Mouse (Mus musculus): ENCODE data around the gene 1810024B03Rik. TPM values are rescaled to one million over a fixed set of nuclear protein-coding genes. Genes with fewer than 3 reads are reported as not detected.

Gene 1810024B03Rik
- 1.2 and 1.3 TPM in 2 replicates for polyA plus RNA-seq (2012; rRNA removed)

GRCm38 (mm10) chr2:127207547-127208451, at the start of gene 1810024B03Rik, which contains the start of gene Snrnp200:
1810024B03Rik (minus strand) TSS chr2:127208280.
Snrnp200 (plus strand) TSS chr2:127208386.
- TF ChIP-seq CTCF (IDR thresholded peaks at IDR 0.05; ENCODE audit: borderline replicate concordance, extremely low read depth, insufficient read depth, insufficient read length) (no peak), POLR2A (IDR thresholded peaks at IDR 0.05; ENCODE audit: borderline replicate concordance, extremely low read depth, insufficient read depth, insufficient read length, poor library complexity, severe bottlenecking) (no peak; the same call in 1 of the 2 replicates)
- peak; percentile 99 for DNase-seq (ENCODE audit: low read depth)

- DNase-seq (ENCODE audit: low read depth), result no peak
- TF ChIP-seq CTCF (IDR thresholded peaks at IDR 0.05; ENCODE audit: borderline replicate concordance, extremely low read depth, insufficient read depth, insufficient read length) (no peak), POLR2A (IDR thresholded peaks at IDR 0.05; ENCODE audit: borderline replicate concordance, extremely low read depth, insufficient read depth, insufficient read length, poor library complexity, severe bottlenecking) (no peak)
These were observed 47.2 kb upstream of the 1810024B03Rik start for GRCm38 (mm10) chr2:127255294-127255693.

DNA sequence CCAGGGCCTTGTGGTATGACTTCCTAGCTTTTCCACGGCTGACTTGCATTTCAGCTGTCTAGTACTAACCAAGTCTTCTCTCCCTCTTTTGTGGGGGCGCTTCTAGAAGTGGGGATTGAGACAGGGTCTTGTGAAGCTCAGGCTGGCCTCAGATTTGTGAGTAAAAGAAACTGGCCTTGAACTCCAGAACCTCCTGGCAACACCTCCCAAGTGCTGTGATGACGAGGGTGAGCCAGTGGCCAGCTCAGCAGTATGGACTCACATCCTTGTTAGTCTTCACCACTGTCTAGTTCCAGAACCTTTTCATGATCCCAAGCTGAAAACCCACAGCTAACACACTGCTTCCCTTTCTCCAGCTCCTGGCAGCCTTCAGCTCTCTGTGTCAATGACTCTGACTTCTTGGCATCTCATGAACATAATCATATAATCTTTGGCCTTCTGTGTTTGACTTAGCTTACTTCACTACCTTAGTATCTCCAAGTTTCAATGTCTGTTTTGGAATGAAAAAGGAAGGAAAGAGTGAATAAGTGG, 46.6 kb upstream of the 1810024B03Rik start:
- no peak for DNase-seq (ENCODE audit: low read depth)
- TF ChIP-seq CTCF (IDR thresholded peaks at IDR 0.05; ENCODE audit: borderline replicate concordance, extremely low read depth, insufficient read depth, insufficient read length), result no peak
- no peak for TF ChIP-seq POLR2A (IDR thresholded peaks at IDR 0.05; ENCODE audit: borderline replicate concordance, extremely low read depth, insufficient read depth, insufficient read length, poor library complexity, severe bottlenecking)

DNA sequence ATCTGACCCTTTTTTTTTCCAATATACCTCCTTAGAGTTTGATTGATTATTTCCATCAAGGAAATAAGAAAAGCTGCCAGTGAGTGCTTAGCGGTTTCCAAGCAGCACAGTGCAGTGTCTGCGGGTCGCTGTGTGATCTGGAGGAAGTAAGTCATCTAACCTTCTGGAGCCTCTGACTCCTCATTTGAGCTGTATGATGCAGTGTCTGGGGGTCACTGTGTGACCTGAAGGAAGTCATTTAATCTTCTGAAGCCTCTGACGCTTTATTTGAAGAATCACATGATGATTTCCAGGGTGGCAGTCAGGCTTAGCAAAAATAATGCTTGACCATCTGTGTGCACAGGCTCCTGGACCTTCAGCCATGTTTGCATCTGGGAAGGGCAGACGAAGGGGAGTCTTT, 44.7 kb upstream of the 1810024B03Rik start:
- TF ChIP-seq POLR2A (IDR thresholded peaks at IDR 0.05; ENCODE audit: borderline replicate concordance, extremely low read depth, insufficient read depth, insufficient read length, poor library complexity, severe bottlenecking), result no peak
- no peak for TF ChIP-seq CTCF (IDR thresholded peaks at IDR 0.05; ENCODE audit: borderline replicate concordance, extremely low read depth, insufficient read depth, insufficient read length)

DNA sequence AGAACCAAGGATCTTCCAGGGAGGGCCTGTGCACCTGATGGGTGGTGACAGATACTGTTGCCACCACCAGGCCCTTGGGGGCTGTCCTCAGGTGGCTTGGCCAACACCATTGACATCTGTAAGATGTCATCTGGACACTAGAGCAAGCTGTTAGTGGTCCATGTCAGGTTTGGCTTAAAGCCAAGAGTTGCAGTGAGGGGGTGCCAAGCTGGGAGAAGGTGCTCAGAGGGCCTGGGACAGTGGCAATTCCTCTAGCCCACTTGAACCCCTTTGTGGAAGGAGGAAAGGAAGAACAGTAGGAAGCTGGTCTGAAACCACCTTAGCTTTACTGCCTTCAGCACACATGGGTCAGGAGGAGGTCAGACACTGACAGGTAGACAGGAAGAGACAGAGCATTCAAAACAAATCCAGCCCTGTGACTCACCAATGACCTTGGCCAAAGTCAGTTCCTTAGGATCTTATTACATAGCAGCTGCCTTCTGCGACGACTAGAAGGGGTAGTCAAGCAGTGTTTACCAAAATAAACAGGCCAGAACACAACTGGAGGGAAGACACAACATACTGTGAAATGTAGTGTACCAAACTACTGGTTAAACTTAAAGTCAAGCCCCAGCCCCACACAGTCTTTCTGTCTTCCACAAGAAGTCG, 43.9 kb upstream of the 1810024B03Rik start:
- no peak for DNase-seq (ENCODE audit: low read depth)
- TF ChIP-seq POLR2A (IDR thresholded peaks at IDR 0.05; ENCODE audit: borderline replicate concordance, extremely low read depth, insufficient read depth, insufficient read length, poor library complexity, severe bottlenecking) (no peak), CTCF (IDR thresholded peaks at IDR 0.05; ENCODE audit: borderline replicate concordance, extremely low read depth, insufficient read depth, insufficient read length) (no peak)

More for the DNA sequence above, 44.7 kb upstream of the 1810024B03Rik start:
- no peak for DNase-seq (ENCODE audit: low read depth)

GRCm38 (mm10) chr2:127251457-127251856, 43.4 kb upstream of the 1810024B03Rik start:
- TF ChIP-seq POLR2A (IDR thresholded peaks at IDR 0.05; ENCODE audit: borderline replicate concordance, extremely low read depth, insufficient read depth, insufficient read length, poor library complexity, severe bottlenecking) (no peak), CTCF (IDR thresholded peaks at IDR 0.05; ENCODE audit: borderline replicate concordance, extremely low read depth, insufficient read depth, insufficient read length) (no peak)
- no peak for DNase-seq (ENCODE audit: low read depth)

- TF ChIP-seq POLR2A (IDR thresholded peaks at IDR 0.05; ENCODE audit: borderline replicate concordance, extremely low read depth, insufficient read depth, insufficient read length, poor library complexity, severe bottlenecking) (no peak), CTCF (IDR thresholded peaks at IDR 0.05; ENCODE audit: borderline replicate concordance, extremely low read depth, insufficient read depth, insufficient read length) (no peak)
- no peak for DNase-seq (ENCODE audit: low read depth)
These were observed 42.4 kb upstream of the 1810024B03Rik start for GRCm38 (mm10) chr2:127250291-127251008.

DNA sequence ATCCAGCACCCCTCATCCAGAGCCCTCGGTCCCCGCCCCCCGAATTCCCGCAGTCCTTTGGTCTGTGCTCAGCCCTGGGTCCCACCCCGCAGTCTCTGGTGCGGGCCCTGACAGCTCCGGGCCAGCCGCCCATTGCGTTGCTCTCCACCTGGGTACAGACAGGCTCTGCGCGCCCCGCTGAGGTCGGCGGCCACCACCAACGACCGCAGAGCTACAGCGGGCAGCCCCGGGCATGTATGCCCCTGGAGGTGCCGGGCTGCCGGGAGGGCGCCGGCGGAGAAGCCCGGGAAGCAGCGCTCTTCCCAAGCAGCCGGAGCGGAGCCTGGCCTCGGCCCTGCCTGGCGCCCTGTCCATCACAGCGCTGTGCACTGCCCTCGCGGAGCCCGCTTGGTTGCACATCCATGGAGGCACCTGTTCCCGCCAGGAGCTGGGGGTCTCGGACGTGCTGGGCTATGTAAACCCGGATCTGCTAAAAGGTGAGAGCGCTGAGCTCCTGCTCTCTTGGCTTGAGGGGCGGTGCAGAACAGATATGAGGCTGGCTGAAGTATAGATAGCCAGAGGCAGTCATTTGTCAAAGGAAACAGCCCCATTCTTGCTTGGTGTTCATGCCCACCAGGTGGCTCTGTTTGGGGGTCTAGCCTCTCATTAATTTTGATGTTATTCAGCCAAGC, 40.4 kb upstream of the 1810024B03Rik start:
- TF ChIP-seq CTCF (IDR thresholded peaks at IDR 0.05; ENCODE audit: borderline replicate concordance, extremely low read depth, insufficient read depth, insufficient read length), result peak; percentile 48; the same call in 1 of the 2 replicates
- TF ChIP-seq POLR2A (IDR thresholded peaks at IDR 0.05; ENCODE audit: borderline replicate concordance, extremely low read depth, insufficient read depth, insufficient read length, poor library complexity, severe bottlenecking), result no peak
- DNase-seq (ENCODE audit: low read depth), result peak; percentile 70

DNA sequence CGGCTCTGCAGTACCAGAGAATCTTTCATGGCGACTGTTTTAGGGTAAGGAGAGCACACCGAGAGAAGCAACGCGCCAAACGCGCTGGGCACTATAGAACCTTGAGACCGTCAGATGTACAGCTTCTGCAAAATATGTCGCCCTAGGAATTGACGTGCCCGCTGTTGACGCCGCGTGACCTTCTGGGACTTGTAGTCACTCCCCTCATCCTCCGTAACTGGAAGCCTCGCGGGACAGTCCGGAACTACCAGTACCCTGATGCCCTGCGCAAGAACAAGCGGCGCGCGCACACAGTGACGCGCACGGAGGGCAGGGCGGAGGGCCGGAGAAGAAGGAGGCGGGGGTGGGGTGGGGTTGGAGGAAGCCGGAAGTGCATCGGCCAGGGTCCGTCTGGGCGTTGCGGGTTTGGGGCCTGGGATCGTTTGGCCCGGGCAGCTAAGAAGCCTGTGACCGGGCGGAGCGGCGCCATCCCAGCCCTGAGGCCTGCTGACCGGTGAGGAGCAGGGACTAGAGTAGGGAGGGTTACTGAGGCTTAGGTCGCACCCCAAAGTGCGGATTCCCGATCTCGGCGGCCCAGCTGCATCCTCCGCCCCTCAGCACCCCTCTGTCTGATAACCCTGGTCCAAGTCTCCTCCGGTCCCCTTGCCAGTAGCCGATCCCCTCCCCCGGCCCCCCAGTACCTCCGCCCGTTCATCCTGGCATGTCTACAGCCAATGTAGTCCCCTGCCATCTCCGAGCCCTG, 39.7 kb upstream of the 1810024B03Rik start, which contains the start of the genes Ciao1 and Tmem127:
Gene Ciao1 (minus strand): TSS at position 225 of the 742 bp plus-strand sequence.
Gene Tmem127 (plus strand): TSS at position 317 of the 742 bp plus-strand sequence.
- DNase-seq (ENCODE audit: low read depth), result peak; percentile 100
- TF ChIP-seq CTCF (IDR thresholded peaks at IDR 0.05; ENCODE audit: borderline replicate concordance, extremely low read depth, insufficient read depth, insufficient read length) (no peak), POLR2A (IDR thresholded peaks at IDR 0.05; ENCODE audit: borderline replicate concordance, extremely low read depth, insufficient read depth, insufficient read length, poor library complexity, severe bottlenecking) (peak; percentile 34; the same call in 1 of the 2 replicates)
